8 mouse cellular contexts compared by ENCODE assay signal in genomic region chr6:88045406-88045766, GRCm38 (mm10). TPM values are rescaled to one million over a fixed set of nuclear protein-coding genes. Genes with fewer than 3 reads are reported as not detected.
DNase-seq lines count a peak whose midpoint lies in the region; ATAC-seq and TF ChIP-seq lines count a peak whose summit lies in the region.

No protein-coding gene starts in this region.

- H3K4me3 ChIP-seq in heart, embryonic 12.5 days = peak overlapping the region; percentile 96
- H3K4me3 ChIP-seq in G1E (ENCODE audit: low read depth, low read length) = peak overlapping the region; percentile 93
- peak overlapping the region; percentile 96 for H3K4me3 ChIP-seq in hindbrain, embryonic 10.5 days
- peak overlapping the region; percentile 97 for H3K4me3 ChIP-seq in midbrain, embryonic 10.5 days
- no peak overlapping the region; the same call in 1 of the 2 replicates for H3K4me3 ChIP-seq in thymus, adult 2 months (ENCODE audit: control insufficient read depth, insufficient read depth, low read length)

- TF ChIP-seq CTCF in G1E (IDR thresholded peaks at IDR 0.05; ENCODE audit: low read depth, low read length) = no peak
- TF ChIP-seq CTCF in thymus, adult 2 months (IDR thresholded peaks at IDR 0.05; ENCODE audit: borderline replicate concordance, control insufficient read depth, extremely low read depth, insufficient read depth, low read length, poor library complexity) = no peak

- H3K36me3 ChIP-seq in heart, embryonic 12.5 days = no peaks in the 10 kb centered on the region
- peaks cover 28% of the 10 kb centered on the region for H3K36me3 ChIP-seq in G1E (replicated peaks)
- H3K36me3 ChIP-seq in hindbrain, embryonic 10.5 days = no peaks in the 10 kb centered on the region
- 0 out of 2 replicates have a peak, but pooled peaks cover 1% of the 10 kb centered on the region for H3K36me3 ChIP-seq in midbrain, embryonic 10.5 days
- no peaks in the 10 kb centered on the region for H3K36me3 ChIP-seq in thymus, adult 2 months (ENCODE audit: control insufficient read depth, insufficient read depth, low read length)

- TF ChIP-seq POLR2A in thymus, adult 2 months (IDR thresholded peaks at IDR 0.05; ENCODE audit: control insufficient read depth, extremely low read depth, insufficient read depth, low read length, poor library complexity) = no peak

- no peak overlapping the region for H3K27ac ChIP-seq in heart, embryonic 12.5 days (ENCODE audit: poor library complexity, severe bottlenecking)
- H3K27ac ChIP-seq in hindbrain, embryonic 10.5 days = peak overlapping the region; percentile 95
- H3K27ac ChIP-seq in midbrain, embryonic 10.5 days (replicated peaks) = peak overlapping the region; percentile 93
- no peak overlapping the region for H3K27ac ChIP-seq in thymus, adult 2 months (ENCODE audit: control insufficient read depth, insufficient read depth, low read length)

- peak overlapping the region; percentile 93 for H3K4me2 ChIP-seq in heart, embryonic 12.5 days

- H3K4me1 ChIP-seq in heart, embryonic 12.5 days (replicated peaks) = peaks cover 35% of the 10 kb centered on the region
- peaks cover 57% of the 10 kb centered on the region for H3K4me1 ChIP-seq in G1E (ENCODE audit: insufficient read depth, low read depth, low read length)
- H3K4me1 ChIP-seq in hindbrain, embryonic 10.5 days (replicated peaks) = peaks cover 25% of the 10 kb centered on the region
- peaks cover 27% of the 10 kb centered on the region for H3K4me1 ChIP-seq in midbrain, embryonic 10.5 days
- peaks cover 9% of the 10 kb centered on the region; the same call in 1 of the 2 replicates for H3K4me1 ChIP-seq in thymus, adult 2 months (replicated peaks; ENCODE audit: control insufficient read depth, insufficient read depth, low read length)

- intact Hi-C loops in heart, postnatal 10 days (cut with DNase I) = loop anchor here (2.0 kb wide), 1 partner anchor 29 kb away; no protein-coding TSS in a partner anchor

- DNase-seq in heart, postnatal 10 days = no peak
- no peak for DNase-seq in G1E (ENCODE audit: low spot score)
- DNase-seq in hindbrain, embryonic 10.5 days (ENCODE audit: low spot score) = no peak
- no peak for DNase-seq in midbrain, embryonic 10.5 days (ENCODE audit: low spot score)
- no peak for DNase-seq in urinary bladder, postnatal 14 days (ENCODE audit: low spot score)
- no peak for DNase-seq in frontal cortex, postnatal 10 days (ENCODE audit: low spot score in 2 of 2)
- no peak for DNase-seq in thymus, adult 2 months

- WGBS in heart, embryonic 12.5 days = 31% methylated on average over 3 of the region's 3 CpGs
- WGBS in hindbrain, embryonic 10.5 days = 34% methylated on average over 3 of the region's 3 CpGs
- WGBS in midbrain, embryonic 10.5 days = 29% methylated on average over 3 of the region's 3 CpGs
- WGBS in thymus, adult 2 months = 43% methylated on average over 3 of the region's 3 CpGs

- no peak overlapping the region for H3K9ac ChIP-seq in heart, embryonic 12.5 days

- H3K27me3 ChIP-seq in heart, embryonic 12.5 days (replicated peaks) = no peaks in the 10 kb centered on the region; the same call in 1 of the 2 replicates
- no peaks in the 10 kb centered on the region for H3K27me3 ChIP-seq in G1E (ENCODE audit: insufficient read depth, low read length)
- H3K27me3 ChIP-seq in hindbrain, embryonic 10.5 days (ENCODE audit: insufficient read depth, poor library complexity, severe bottlenecking) = peaks cover 23% of the 10 kb centered on the region
- H3K27me3 ChIP-seq in midbrain, embryonic 10.5 days (ENCODE audit: low read depth, poor library complexity, severe bottlenecking) = peaks cover 30% of the 10 kb centered on the region
- H3K27me3 ChIP-seq in thymus, adult 2 months (ENCODE audit: control insufficient read depth, insufficient read depth, low read length) = no peaks in the 10 kb centered on the region

- no peaks in the 10 kb centered on the region for H3K9me3 ChIP-seq in heart, embryonic 12.5 days (replicated peaks)
- no peaks in the 10 kb centered on the region for H3K9me3 ChIP-seq in G1E (replicated peaks)
- H3K9me3 ChIP-seq in hindbrain, embryonic 10.5 days = no peaks in the 10 kb centered on the region
- H3K9me3 ChIP-seq in midbrain, embryonic 10.5 days (replicated peaks) = no peaks in the 10 kb centered on the region

- no peak for ATAC-seq in heart, embryonic 12.5 days (ENCODE audit: insufficient number of reproducible peaks, low FRiP score)
- ATAC-seq in G1E (ENCODE audit: extremely low read depth, insufficient number of reproducible peaks, low FRiP score, poor library complexity, severe bottlenecking) = no peak

RNA-seq across cellular contexts. Expression of gene Rab7, which starts 0.3 kb away (rescaled TPM):
- polyA plus RNA-seq in heart, embryonic 12.5 days (2016; fragmentation: Nextera tagmentation; extraction: Ambion mirVana) = 202 and 207 TPM in 2 replicates
- total RNA-seq in heart, postnatal 10 days (2021) = 100 to 1,000 TPM; 263 to 282 TPM
- total RNA-seq in G1E (2014; fragmentation: Nextera tagmentation) (419 and 473 TPM in 2 replicates), G1E (2017) (80.7 and 101 TPM in 2 replicates)
- 89.5 and 89.9 TPM in 2 replicates for polyA plus RNA-seq in G1E (2012)
- polyA plus RNA-seq in hindbrain, embryonic 10.5 days (2016; fragmentation: Nextera tagmentation; extraction: Ambion mirVana) = 208 and 238 TPM in 2 replicates
- polyA plus RNA-seq in midbrain, embryonic 10.5 days (2016; fragmentation: Nextera tagmentation; extraction: Ambion mirVana) = 215 and 225 TPM in 2 replicates
- 145 and 148 TPM in 2 replicates for polyA plus RNA-seq in thymus, adult 2 months (2012; rRNA removed)

RNA-seq across cellular contexts. Expression of gene Rpn1, which starts 38.9 kb away (rescaled TPM):
- 225 and 227 TPM in 2 replicates for polyA plus RNA-seq in heart, embryonic 12.5 days (2016; fragmentation: Nextera tagmentation; extraction: Ambion mirVana)
- 100 to 1,000 TPM; 111 to 128 TPM for total RNA-seq in heart, postnatal 10 days (2021)
- total RNA-seq in G1E (2014; fragmentation: Nextera tagmentation) = 164 and 172 TPM in 2 replicates
- 156 and 179 TPM in 2 replicates for total RNA-seq in G1E (2017)
- 44.5 and 49.1 TPM in 2 replicates for polyA plus RNA-seq in G1E (2012)
- polyA plus RNA-seq in hindbrain, embryonic 10.5 days (2016; fragmentation: Nextera tagmentation; extraction: Ambion mirVana) = 277 and 300 TPM in 2 replicates
- 284 and 305 TPM in 2 replicates for polyA plus RNA-seq in midbrain, embryonic 10.5 days (2016; fragmentation: Nextera tagmentation; extraction: Ambion mirVana)
- polyA plus RNA-seq in thymus, adult 2 months (2012; rRNA removed) = 133 and 158 TPM in 2 replicates

Comparison
In these comparisons a context has a peak if more than half of its experiments do, and no peak if none do; other contexts are left out.
1. H3K27ac ChIP-seq: peak in hindbrain, embryonic 10.5 days (single experiment) and midbrain, embryonic 10.5 days (single experiment); none in heart, embryonic 12.5 days (single experiment) and thymus, adult 2 months (single experiment).